Mouse (Mus musculus) kidney, adult 2 months (tissue): ENCODE results near the gene Mroh8.

ENCODE experiments used
- CTCF ChIP-seq: fragments of 200-500 bp; conservative IDR thresholded peaks from 2 replicates; pipeline ENCODE4 v1.5.1; 2011; ENCODE audit warnings: low read depth, mild to moderate bottlenecking, control low read depth, low read length, moderate library complexity, mixed read lengths; ENCODE audit not compliant: insufficient read depth, insufficient read length
- POLR2A ChIP-seq: fragments of 200-500 bp; IDR thresholded peaks from one replicate; pipeline ENCODE4 v1.6.1; 2011; ENCODE audit warnings: low read depth, low read length, control low read depth

- TF ChIP-seq CTCF (no peak), POLR2A (no peak)
Measured at GRCm38 (mm10) chr2:157164101-157164500, 115.2 kb downstream of the Mroh8 start.
